Mouse (Mus musculus) neural tube, embryonic 12.5 days (tissue): Measurements from ENCODE around the gene Smim7. TPM values are rescaled to one million over a fixed set of nuclear protein-coding genes. Genes with fewer than 3 reads are reported as not detected.

ENCODE experiments used
- ATAC-seq: fragments of 200-750 bp; cut with Nextera tagmentation; 2 replicates; pipeline ENCODE4 v1.8.0; 2017; ENCODE audit warnings: low read depth, mild to moderate bottlenecking, moderate TSS enrichment, moderate library complexity; ENCODE audit not compliant: low FRiP score
- H3K27ac ChIP-seq: fragments of 300-500 bp; sonication (generic); 2 replicates; pipeline ENCODE4 v1.5.1; 2016
- H3K27me3 ChIP-seq: fragments of 300-500 bp; sonication (generic); replicated peaks from 2 replicates; pipeline ENCODE4 v1.6.1; 2016; ENCODE audit warnings: mild to moderate bottlenecking
- H3K36me3 ChIP-seq: fragments of 300-500 bp; sonication (generic); 2 replicates; pipeline ENCODE4 v1.6.1; 2016; ENCODE audit warnings: mild to moderate bottlenecking
- H3K4me1 ChIP-seq: fragments of 300-500 bp; sonication (generic); 2 replicates; pipeline ENCODE4 v1.6.1; 2016
- H3K4me2 ChIP-seq: fragments of 300-500 bp; sonication (generic); replicated peaks from 2 replicates; pipeline ENCODE4 v1.6.1; 2016; ENCODE audit warnings: mild to moderate bottlenecking
- H3K4me3 ChIP-seq: fragments of 300-500 bp; sonication (generic); 2 replicates; pipeline ENCODE4 v1.5.1; 2016
- H3K9ac ChIP-seq: fragments of 300-500 bp; sonication (generic); 2 replicates; pipeline ENCODE4 v1.6.1; 2016; ENCODE audit warnings: mild to moderate bottlenecking
- H3K9me3 ChIP-seq: fragments of 300-500 bp; sonication (generic); 2 replicates; pipeline ENCODE4 v1.6.1; 2016; ENCODE audit warnings: mild to moderate bottlenecking
- WGBS: fragments of 180-500 bp; shearing (Covaris S2); methylation state at CpG from one replicate; pipeline ENCODE4 v1.1.7; 2016; 5-methylcytosine and 5-hydroxymethylcytosine counted together
- polyA plus RNA-seq: library from polyadenylated mRNA; unstranded; fragments of >200 nt; fragmentation: Nextera tagmentation; extraction: Ambion mirVana; gene quantifications from 2 replicates; pipeline ENCODE4 v1.2.1, GENCODE M21; 2016

Smim7 gene
- polyA plus RNA-seq, 1 experiment from 2014 or later: 129 TPM

DNA sequence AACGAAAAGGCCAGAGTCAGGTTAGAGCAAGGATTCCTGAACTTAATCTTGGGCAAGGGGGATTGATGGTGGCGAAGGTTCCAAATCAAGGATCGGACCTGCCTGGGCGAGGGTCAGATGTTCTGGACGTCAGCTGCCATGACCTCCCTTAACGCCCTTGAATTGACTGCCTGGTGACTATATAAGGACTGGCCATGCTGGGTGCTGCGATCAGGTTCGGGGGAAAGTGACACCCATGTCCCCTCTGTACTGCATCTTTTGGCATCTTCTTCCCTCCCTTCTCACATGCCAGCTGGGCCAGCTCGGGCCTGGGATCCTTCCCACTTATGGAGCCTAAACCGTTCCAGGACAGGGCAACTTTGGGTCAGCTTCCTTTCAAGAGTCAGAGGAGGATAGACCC lies 1.6 kb upstream of the Smim7 start:
- H3K36me3 ChIP-seq: peaks cover 19% of the 10 kb centered on the region
- H3K4me3 ChIP-seq: peak overlapping the region; percentile 63
- H3K9me3 ChIP-seq: no peaks in the 10 kb centered on the region
- H3K27me3 ChIP-seq: no peaks in the 10 kb centered on the region
- no peak for ATAC-seq
- peak overlapping the region; percentile 97 for H3K4me2 ChIP-seq
- H3K4me1 ChIP-seq: peaks cover 23% of the 10 kb centered on the region
- 6% methylated on average over 10 of the region's 10 CpGs for WGBS
- H3K9ac ChIP-seq: peak overlapping the region; percentile 74
- no peak overlapping the region for H3K27ac ChIP-seq

DNA sequence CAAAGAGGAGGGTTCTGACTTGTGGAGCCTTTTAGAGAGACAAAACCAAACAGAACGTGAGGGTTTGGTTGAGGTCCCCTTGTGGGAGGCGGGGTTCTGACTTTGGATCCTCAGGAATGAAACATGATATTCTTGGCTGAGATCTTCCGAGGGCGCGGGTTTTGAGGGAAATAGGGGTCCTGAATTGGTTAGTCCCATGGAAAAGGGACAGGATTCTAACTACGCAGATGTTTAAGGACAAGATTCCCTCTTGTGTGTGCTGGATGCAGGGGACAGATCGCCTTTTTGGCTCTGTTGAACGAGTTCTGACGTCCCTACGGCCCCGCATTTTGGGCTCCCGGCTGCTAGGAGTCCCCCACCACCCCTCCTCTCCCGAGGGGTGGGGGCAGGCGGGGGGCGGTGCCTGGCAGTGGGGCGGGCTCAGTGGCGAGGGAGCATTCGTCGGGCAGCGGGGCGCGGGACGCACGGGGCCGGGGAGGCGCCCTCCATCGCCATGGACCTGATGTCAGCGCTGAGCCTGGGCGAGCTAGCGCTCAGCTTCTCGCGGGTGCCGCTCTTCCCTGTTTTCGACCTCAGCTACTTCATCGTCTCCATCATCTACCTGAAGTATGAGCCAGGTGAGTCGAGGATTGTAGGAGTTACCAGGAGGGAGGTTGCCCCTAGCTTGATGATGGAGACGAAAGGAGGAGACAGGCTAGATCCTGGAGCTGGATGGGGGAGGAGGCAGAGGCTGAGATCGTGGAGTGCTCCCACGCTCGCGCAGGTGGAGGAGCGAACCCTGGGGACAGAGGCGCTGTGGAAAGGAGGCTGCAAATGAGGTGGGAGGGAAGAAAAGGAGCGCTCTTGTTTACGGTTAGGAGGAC lies 954 bp upstream of the Smim7 start, which contains the start of gene Tmem38a:
Tmem38a (plus strand) TSS at position 445 of the 863 bp plus-strand sequence.
- no peaks in the 10 kb centered on the region for H3K9me3 ChIP-seq
- H3K27ac ChIP-seq: peak within 1 kb of the TSS; percentile 77
- peak within 1 kb of the TSS; percentile 63 for H3K4me3 ChIP-seq
- under 1% methylated on average over 45 of the region's 45 CpGs for WGBS
- H3K36me3 ChIP-seq: peaks cover 25% of the 10 kb centered on the region
- H3K4me2 ChIP-seq: peak within 1 kb of the TSS; percentile 97
- ATAC-seq: peak; percentile 26
- H3K4me1 ChIP-seq: peaks cover 23% of the 10 kb centered on the region
- no peaks in the 10 kb centered on the region for H3K27me3 ChIP-seq
- H3K9ac ChIP-seq: peak within 1 kb of the TSS; percentile 74

DNA sequence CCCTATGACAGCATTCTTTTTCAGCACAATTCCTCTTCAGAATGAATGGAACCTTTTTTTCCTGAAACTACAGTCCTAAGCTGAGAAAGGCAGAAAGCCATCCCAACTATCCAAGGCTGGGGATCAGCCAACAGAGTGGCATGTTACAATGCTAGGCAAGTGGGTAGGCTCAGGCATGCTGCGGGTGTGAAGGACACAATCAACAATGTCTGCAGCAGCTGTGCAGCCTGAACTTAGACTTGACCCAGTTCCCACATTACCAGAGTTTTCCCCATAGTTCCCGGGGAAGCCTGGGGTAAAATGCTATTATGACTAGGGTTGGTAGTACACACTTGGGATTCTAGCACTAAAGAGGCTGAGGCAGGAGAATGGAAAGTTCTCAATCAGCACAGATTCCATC lies 4.9 kb downstream of the Smim7 start:
- Histone ChIP-seq H3K27me3 (no peaks in the 10 kb centered on the region), H3K36me3 (peaks cover 62% of the 10 kb centered on the region), H3K9ac (no peak overlapping the region), H3K4me3 (no peak overlapping the region), H3K4me1 (peaks cover 9% of the 10 kb centered on the region), H3K4me2 (no peak overlapping the region), H3K9me3 (no peaks in the 10 kb centered on the region), H3K27ac (no peak overlapping the region)
- WGBS: 96% methylated on average over 2 of the region's 2 CpGs
- no peak for ATAC-seq

DNA sequence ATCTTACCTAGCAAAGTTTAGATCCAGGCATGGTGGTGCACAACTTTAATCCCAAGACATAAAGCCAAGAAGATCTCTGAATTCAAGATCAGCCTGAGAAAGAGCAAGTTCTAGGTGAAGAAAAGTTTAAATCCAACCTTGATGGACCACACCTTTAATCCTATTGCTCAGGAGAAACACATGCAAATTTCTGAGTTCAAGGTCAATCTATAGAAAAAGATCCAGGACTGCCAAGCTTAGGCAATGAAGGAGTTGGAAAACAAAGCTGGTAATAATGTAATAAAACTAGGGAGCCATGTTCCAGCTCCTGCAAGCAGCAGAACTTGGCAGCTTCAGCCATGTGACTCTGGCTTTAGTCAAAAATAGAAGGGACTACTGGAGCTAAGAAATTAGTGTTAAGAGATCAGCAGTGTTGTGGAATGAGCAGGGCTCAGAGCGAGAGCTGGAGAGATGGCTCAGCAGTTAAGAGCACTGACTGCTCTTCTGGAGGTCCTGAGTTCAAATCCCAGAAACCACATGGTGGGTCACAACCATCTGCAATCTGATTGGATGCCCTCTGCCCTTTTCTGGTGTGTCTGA lies 9.7 kb downstream of the Smim7 start:
- H3K36me3 ChIP-seq: peaks cover 45% of the 10 kb centered on the region
- ATAC-seq: no peak
- 90% methylated on average over 1 of the region's 1 CpGs for WGBS

DNA sequence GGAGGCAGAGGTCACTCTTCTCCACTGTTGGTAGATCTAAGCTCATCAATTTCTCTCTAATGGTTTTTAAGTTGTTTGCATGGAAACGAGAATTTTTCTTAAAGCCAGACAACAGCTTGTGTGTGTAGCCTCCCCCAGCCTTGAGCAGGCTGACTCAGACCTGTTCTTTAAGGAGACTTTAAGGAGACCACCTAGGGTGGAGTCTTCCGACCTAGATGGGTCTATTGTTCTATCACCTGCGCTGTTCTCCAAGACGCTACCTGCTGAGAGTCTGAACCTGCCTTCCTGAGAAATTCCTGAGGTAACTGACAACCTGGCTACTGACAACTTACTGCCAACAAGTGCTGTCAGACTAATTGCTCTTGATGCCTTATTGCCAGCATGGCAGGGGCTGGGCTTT lies 15.1 kb downstream of the Smim7 start:
- Histone ChIP-seq H3K9me3 (no peaks in the 10 kb centered on the region), H3K4me3 (no peak overlapping the region), H3K4me1 (no peaks in the 10 kb centered on the region), H3K27ac (no peak overlapping the region), H3K9ac (no peak overlapping the region), H3K27me3 (no peaks in the 10 kb centered on the region), H3K36me3 (peaks cover 18% of the 10 kb centered on the region), H3K4me2 (no peak overlapping the region)
- no peak for ATAC-seq
- 54% methylated on average over 4 of the region's 4 CpGs for WGBS

More for the DNA sequence above, 9.7 kb downstream of the Smim7 start:
- Histone ChIP-seq H3K27ac (no peak overlapping the region), H3K4me2 (no peak overlapping the region), H3K4me1 (no peaks in the 10 kb centered on the region), H3K4me3 (no peak overlapping the region), H3K9ac (no peak overlapping the region), H3K9me3 (no peaks in the 10 kb centered on the region), H3K27me3 (no peaks in the 10 kb centered on the region)

DNA sequence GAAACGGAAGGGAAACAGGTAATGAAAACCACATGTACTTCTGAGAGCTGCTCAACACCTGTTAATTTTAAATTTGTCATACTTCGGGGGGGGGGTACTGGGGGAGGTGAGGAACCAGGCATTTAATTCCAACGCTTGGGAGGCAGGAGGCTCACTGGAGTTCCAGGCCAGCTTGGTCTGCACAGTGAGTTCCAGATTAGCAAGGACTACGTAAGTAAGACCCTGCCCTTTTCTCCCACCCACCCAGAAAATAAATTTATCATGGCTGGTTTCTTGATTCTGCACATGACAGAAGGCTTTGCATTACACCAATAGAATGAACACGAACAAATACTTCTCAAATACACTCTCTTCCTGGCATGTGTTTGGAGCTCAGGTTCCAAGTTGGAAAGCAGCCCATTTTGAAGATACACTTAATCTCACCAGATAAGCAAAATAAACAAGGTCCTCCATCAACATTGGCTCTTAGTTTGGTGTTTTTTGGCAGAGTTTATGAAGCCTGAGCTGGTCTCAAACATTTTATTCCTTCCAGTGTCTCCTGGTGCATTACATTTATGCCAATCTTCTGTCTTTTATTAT lies 21.5 kb downstream of the Smim7 start:
- peaks cover 26% of the 10 kb centered on the region for H3K4me1 ChIP-seq
- peak overlapping the region; percentile 78 for H3K9ac ChIP-seq
- peak overlapping the region; percentile 94 for H3K4me3 ChIP-seq
- 22% methylated on average over 5 of the region's 5 CpGs for WGBS
- no peak overlapping the region for H3K27ac ChIP-seq
- H3K4me2 ChIP-seq: peak overlapping the region; percentile 99
- H3K27me3 ChIP-seq: no peaks in the 10 kb centered on the region
- no peaks in the 10 kb centered on the region for H3K9me3 ChIP-seq
- H3K36me3 ChIP-seq: 0 out of 2 replicates have a peak, but pooled peaks cover 4% of the 10 kb centered on the region
- ATAC-seq: no peak

DNA sequence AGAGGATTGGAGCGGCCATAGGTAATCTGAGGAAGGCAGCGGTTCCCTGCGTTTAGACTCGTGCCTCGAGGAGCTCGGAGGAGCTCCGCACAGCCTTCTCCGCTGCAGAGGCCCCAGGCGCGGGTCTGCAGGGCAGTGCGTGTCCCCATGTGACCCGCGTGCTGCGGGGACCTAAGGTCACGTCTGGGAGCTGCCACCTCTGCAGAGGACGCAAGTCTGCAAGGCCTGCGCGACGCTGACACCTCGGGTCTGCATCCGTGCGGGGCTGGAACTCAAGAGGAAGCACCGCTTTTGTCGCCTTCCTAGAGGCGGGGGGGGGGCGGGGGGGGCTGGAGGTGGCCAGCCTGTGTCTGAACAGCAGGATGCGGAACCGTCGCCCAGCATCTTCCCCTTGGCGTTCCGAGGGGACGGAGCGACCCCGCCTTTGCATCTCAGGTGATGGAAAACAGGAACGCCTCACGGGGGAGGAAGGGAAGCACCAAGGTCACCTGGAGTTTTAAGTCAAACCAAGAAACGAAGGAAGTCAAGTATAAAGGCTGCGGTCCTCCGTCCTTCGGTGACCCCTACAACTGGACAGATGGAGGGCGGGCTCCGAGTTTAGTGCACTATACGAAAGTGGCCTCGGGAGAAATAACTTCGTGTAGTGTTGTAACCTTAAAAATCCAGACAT lies 22.1 kb downstream of the Smim7 start:
- Histone ChIP-seq H3K9me3 (no peaks in the 10 kb centered on the region), H3K4me2 (peak overlapping the region; percentile 99), H3K9ac (peak overlapping the region; percentile 78), H3K27ac (peak overlapping the region; percentile 86), H3K27me3 (no peaks in the 10 kb centered on the region), H3K36me3 (peaks cover 10% of the 10 kb centered on the region; the same call in 1 of the 2 replicates), H3K4me1 (peaks cover 26% of the 10 kb centered on the region), H3K4me3 (peak overlapping the region; percentile 94)
- under 1% methylated on average over 45 of the region's 45 CpGs for WGBS
- peak; percentile 68; the same call in 1 of the 2 replicates for ATAC-seq

DNA sequence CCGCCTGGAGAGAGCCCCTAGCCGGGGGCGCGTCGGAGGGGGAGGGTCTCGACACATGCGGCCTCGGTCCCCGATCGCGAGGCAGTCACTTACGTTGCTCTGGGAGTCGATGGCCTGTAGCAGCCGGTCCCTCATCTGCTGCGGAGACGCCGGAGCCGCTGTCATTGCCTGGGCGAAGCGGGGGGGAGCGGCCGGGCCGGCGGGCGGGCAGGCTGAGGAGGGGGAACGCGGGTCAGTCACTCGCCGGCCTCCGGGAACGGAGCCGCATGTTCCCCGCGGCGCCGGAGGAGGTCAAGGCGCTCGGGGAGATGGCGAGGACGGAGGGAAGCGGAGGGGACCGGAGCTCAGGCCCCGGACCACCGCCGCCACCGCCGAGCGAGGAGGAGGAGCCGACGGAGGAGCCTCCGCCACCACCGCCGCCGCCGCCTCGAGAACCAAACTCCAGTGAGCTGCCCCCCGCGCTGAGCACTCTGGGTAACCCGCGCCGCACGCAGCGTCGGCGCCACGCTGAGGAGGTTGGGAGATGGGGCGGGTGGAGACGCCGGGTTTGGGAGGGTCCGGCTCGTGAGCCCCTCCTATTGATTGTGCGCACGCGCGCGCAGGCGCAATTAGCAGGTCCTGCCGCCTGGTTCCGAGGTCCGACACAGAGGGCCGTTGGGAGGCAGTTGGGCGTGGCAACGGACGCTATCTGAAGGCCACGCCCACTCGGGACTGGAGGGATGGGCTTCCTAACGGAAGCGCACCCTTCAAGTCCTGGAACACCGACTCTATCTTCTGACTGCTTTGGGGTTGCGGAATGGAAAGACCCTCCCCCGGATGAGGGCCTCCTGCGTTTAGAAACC lies 22.9 kb downstream of the Smim7 start, which contains the start of gene Med26:
Med26 (minus strand) TSS at position 469 of the 842 bp plus-strand sequence.
- peaks cover 11% of the 10 kb centered on the region; the same call in 1 of the 2 replicates for H3K36me3 ChIP-seq
- peaks cover 26% of the 10 kb centered on the region for H3K4me1 ChIP-seq
- peak within 1 kb of the TSS; percentile 99 for H3K4me2 ChIP-seq
- WGBS: under 1% methylated on average over 92 of the region's 92 CpGs
- H3K27ac ChIP-seq: peak within 1 kb of the TSS; percentile 86
- ATAC-seq: peak; percentile 94
- H3K9me3 ChIP-seq: no peaks in the 10 kb centered on the region
- H3K4me3 ChIP-seq: peak within 1 kb of the TSS; percentile 94
- no peaks in the 10 kb centered on the region for H3K27me3 ChIP-seq
- peak within 1 kb of the TSS; percentile 95 for H3K9ac ChIP-seq

DNA sequence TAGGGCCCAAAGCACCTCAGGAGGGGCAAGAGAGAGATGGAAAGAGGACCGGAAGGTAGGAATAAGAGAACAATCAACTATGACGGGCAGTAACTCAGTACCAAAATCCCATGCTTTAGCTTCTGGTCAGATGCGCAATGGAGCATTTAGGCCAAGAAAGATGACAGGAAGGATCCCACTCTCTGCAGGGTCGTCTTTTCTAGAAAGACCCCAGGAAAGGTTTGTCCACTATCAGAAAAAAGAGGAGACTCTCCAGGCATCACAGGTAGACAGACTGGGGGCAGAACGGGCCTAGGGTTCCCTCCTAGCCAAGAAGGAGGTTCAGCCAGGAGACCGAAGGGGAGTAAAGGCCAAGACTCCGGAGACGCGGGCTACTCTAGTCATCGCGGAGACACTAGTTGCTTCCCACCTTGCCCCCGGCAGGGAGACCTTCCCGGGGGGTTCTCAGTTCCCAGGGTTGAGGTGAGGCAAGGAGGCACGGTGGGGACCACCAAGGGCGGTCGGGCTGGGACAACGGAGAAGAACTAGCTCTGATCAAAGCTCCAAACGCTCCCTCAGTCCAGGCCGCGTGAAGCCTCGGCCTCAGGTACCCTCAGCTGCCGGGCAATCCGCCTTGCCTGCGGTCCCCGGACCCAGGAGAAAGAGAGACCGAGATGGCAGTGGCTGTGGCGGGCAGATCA lies 23.6 kb downstream of the Smim7 start:
- ATAC-seq: no peak; the same call in 1 of the 2 replicates
- Histone ChIP-seq H3K4me2 (peak overlapping the region; percentile 99), H3K9ac (peak overlapping the region; percentile 95), H3K36me3 (peaks cover 7% of the 10 kb centered on the region; the same call in 1 of the 2 replicates), H3K9me3 (no peaks in the 10 kb centered on the region), H3K4me1 (peaks cover 26% of the 10 kb centered on the region), H3K27me3 (no peaks in the 10 kb centered on the region), H3K4me3 (peak overlapping the region; percentile 94), H3K27ac (peak overlapping the region; percentile 70; the same call in 1 of the 2 replicates)
- 3% methylated on average over 27 of the region's 27 CpGs for WGBS

DNA sequence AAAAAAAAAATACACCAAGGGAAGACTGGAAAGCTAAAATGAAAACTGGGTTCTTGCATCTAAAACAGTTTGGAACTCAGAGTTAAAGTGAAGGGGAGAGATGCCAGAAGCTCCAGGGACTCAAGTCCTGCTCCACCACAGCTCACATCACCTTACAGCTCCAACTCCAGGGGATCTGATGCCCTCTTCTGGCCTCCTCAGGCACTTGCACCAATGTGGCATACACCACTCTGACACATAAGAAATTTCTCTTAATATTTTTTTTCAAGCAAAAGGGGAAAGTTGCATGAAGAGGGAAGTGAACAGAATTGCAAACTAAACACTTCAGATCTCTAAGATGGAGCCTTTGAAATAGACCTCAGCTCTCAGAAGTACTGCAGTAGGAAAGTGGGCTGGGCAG lies 31.7 kb downstream of the Smim7 start:
- Histone ChIP-seq H3K4me1 (no peaks in the 10 kb centered on the region), H3K36me3 (peaks cover 6% of the 10 kb centered on the region; the same call in 1 of the 2 replicates), H3K27ac (no peak overlapping the region), H3K4me3 (no peak overlapping the region), H3K27me3 (no peaks in the 10 kb centered on the region), H3K9ac (no peak overlapping the region), H3K9me3 (no peaks in the 10 kb centered on the region), H3K4me2 (no peak overlapping the region)
- no peak for ATAC-seq

DNA sequence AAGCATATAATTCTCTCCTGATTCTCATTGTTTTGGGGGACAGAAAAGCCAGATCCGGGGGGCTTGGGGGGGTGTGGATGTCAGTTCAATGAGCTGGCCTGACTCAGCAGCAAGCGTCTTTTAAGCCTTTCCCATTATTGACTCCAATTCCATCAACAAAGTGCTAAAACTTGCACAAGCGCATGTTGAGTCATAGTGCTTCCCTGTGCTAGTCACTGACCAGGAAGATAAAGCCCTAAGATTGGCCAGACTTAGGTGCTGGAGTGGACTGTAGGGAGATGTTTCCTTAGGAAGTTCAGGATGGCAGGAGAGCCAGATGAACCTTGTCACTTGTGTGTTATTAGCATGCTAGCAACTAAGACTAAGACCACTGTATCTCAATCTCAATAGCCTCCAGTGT lies 36.0 kb downstream of the Smim7 start:
- no peak overlapping the region for H3K27ac ChIP-seq
- 95% methylated on average over 3 of the region's 3 CpGs for WGBS
- no peak for ATAC-seq

More for the DNA sequence above, 36.0 kb downstream of the Smim7 start:
- Histone ChIP-seq H3K4me1 (no peaks in the 10 kb centered on the region), H3K9me3 (no peaks in the 10 kb centered on the region), H3K4me3 (no peak overlapping the region), H3K36me3 (no peaks in the 10 kb centered on the region), H3K4me2 (no peak overlapping the region), H3K9ac (no peak overlapping the region), H3K27me3 (no peaks in the 10 kb centered on the region)
